ENCODE assay signal across 10 mouse cellular contexts in the genomic region with DNA sequence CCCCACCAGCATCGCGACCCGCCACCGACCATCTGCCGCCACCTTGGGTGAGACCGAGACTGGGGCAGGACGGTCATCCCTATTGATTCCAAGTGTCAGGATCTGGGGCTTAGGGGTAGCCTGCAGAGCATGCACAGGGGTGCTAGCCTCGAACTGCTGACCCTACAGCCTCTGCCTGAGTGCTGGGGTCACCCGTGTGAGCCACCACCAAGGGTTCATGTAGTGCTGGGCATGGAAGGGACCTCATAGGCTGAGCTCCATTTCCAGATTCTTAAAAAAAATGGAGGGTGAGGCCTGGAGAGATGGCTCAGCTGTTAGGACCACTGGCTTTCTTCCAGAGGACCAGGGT. TPM values are rescaled to one million over a fixed set of nuclear protein-coding genes. Genes with fewer than 3 reads are reported as not detected.
DNase-seq lines count a peak whose midpoint lies in the region; ATAC-seq and TF ChIP-seq lines count a peak whose summit lies in the region.
"Had no signal": no experiment of that assay in that cellular context is flagged by ENCODE, and none has a peak within 500 bp of the region (broad histone marks: within the 10 kb centered on the region; RNA-seq: fewer than 3 reads in every experiment).

No protein-coding gene starts in this region.

- H3K4me2 ChIP-seq in heart, postnatal 0 days (ENCODE audit: low read depth, low read length), result no peak overlapping the region
- peak overlapping the region; percentile 100 for H3K4me2 ChIP-seq in embryonic facial prominence, embryonic 12.5 days (replicated peaks)
- peak overlapping the region; percentile 99 for H3K4me2 ChIP-seq in hindbrain, embryonic 15.5 days
- peak overlapping the region; percentile 94 for H3K4me2 ChIP-seq in midbrain, embryonic 12.5 days (replicated peaks)

- no peaks in the 10 kb centered on the region for H3K4me1 ChIP-seq in heart, postnatal 0 days (ENCODE audit: control insufficient read depth, insufficient read depth)
- peaks cover 12% of the 10 kb centered on the region; the same call in 1 of the 2 replicates for H3K4me1 ChIP-seq in embryonic facial prominence, embryonic 12.5 days
- peaks cover 22% of the 10 kb centered on the region for H3K4me1 ChIP-seq in hindbrain, embryonic 15.5 days (replicated peaks)
- peaks cover 28% of the 10 kb centered on the region for H3K4me1 ChIP-seq in midbrain, embryonic 12.5 days

- no peaks in the 10 kb centered on the region for H3K9me3 ChIP-seq in heart, postnatal 0 days (replicated peaks; ENCODE audit: control insufficient read depth, low read length)
- no peaks in the 10 kb centered on the region for H3K9me3 ChIP-seq in embryonic facial prominence, embryonic 12.5 days
- H3K9me3 ChIP-seq in hindbrain, embryonic 15.5 days, result no peaks in the 10 kb centered on the region
- H3K9me3 ChIP-seq in midbrain, embryonic 12.5 days, result no peaks in the 10 kb centered on the region

- intact Hi-C loops in heart, postnatal 25 days (cut with DNase I), result loop anchor here (5.0 kb wide), 1 partner anchor 428 kb away; no protein-coding TSS in a partner anchor

- no peaks in the 10 kb centered on the region for H3K36me3 ChIP-seq in heart, postnatal 0 days (replicated peaks; ENCODE audit: control insufficient read depth, insufficient read depth, low read length)
- no peaks in the 10 kb centered on the region for H3K36me3 ChIP-seq in embryonic facial prominence, embryonic 12.5 days
- H3K36me3 ChIP-seq in hindbrain, embryonic 15.5 days, result no peaks in the 10 kb centered on the region
- H3K36me3 ChIP-seq in midbrain, embryonic 12.5 days, result no peaks in the 10 kb centered on the region

- 34% methylated on average over 9 of the region's 9 CpGs for WGBS in heart, postnatal 0 days
- WGBS in embryonic facial prominence, embryonic 12.5 days, result 11% methylated on average over 9 of the region's 9 CpGs
- 15% methylated on average over 9 of the region's 9 CpGs for WGBS in hindbrain, embryonic 15.5 days
- 10% methylated on average over 9 of the region's 9 CpGs for WGBS in midbrain, embryonic 12.5 days

- H3K9ac ChIP-seq in heart, postnatal 0 days (replicated peaks; ENCODE audit: low read depth, low read length), result no peak overlapping the region
- H3K9ac ChIP-seq in embryonic facial prominence, embryonic 12.5 days, result 0 out of 2 replicates have a peak overlapping the region, but pooled peaks have one; percentile 66
- no peak overlapping the region for H3K9ac ChIP-seq in hindbrain, embryonic 15.5 days
- no peak overlapping the region for H3K9ac ChIP-seq in midbrain, embryonic 12.5 days (replicated peaks)

- no peak for ATAC-seq in heart, postnatal 0 days (ENCODE audit: insufficient read depth, low read depth)
- ATAC-seq in embryonic facial prominence, embryonic 12.5 days (ENCODE audit: insufficient number of reproducible peaks, insufficient read depth, low FRiP score, low TSS enrichment), result no peak; the same call in 1 of the 2 replicates
- ATAC-seq in hindbrain, embryonic 15.5 days (ENCODE audit: low FRiP score, low read depth), result peak; percentile 34
- no peak for ATAC-seq in midbrain, embryonic 12.5 days (ENCODE audit: low FRiP score, low read depth)

- H3K27ac ChIP-seq in heart, postnatal 0 days (ENCODE audit: low read depth), result no peak overlapping the region
- 0 out of 2 replicates have a peak overlapping the region, but pooled peaks have one; percentile 43 for H3K27ac ChIP-seq in embryonic facial prominence, embryonic 12.5 days
- no peak overlapping the region for H3K27ac ChIP-seq in hindbrain, embryonic 15.5 days (replicated peaks)
- H3K27ac ChIP-seq in midbrain, embryonic 12.5 days (replicated peaks), result peak overlapping the region; percentile 46; the same call in 1 of the 2 replicates

- no peak for TF ChIP-seq EP300 in heart, postnatal 0 days (IDR thresholded peaks at IDR 0.05; ENCODE audit: low read depth)

- peak overlapping the region; percentile 59; the same call in 1 of the 2 replicates for H3K4me3 ChIP-seq in heart, postnatal 0 days (ENCODE audit: low read depth, low read length)
- peak overlapping the region; percentile 65 for H3K4me3 ChIP-seq in embryonic facial prominence, embryonic 12.5 days
- H3K4me3 ChIP-seq in hindbrain, embryonic 15.5 days, result peak overlapping the region; percentile 63
- H3K4me3 ChIP-seq in midbrain, embryonic 12.5 days, result peak overlapping the region; percentile 53

- no peak for TF ChIP-seq CTCF in heart, postnatal 0 days (IDR thresholded peaks at IDR 0.05; ENCODE audit: low read depth)

- no peak for DNase-seq in heart, postnatal 0 days (ENCODE audit: low spot score)
- no peak for DNase-seq in heart, postnatal 25 days (ENCODE audit: low spot score)
- no peak for DNase-seq in cerebellum, postnatal 25 days
- no peak for DNase-seq in layer of hippocampus, postnatal 10 days (ENCODE audit: low spot score in 2 of 2)
- DNase-seq in frontal cortex, postnatal 14 days (ENCODE audit: low spot score in 2 of 2), result no peak
- DNase-seq: cerebellum, adult 9-11 months had no signal

- H3K27me3 ChIP-seq in heart, postnatal 0 days (ENCODE audit: control insufficient read depth, insufficient read depth, low read length), result peaks cover 6% of the 10 kb centered on the region; the same call in 1 of the 2 replicates
- 0 out of 2 replicates have a peak, but pooled peaks cover 9% of the 10 kb centered on the region for H3K27me3 ChIP-seq in embryonic facial prominence, embryonic 12.5 days
- H3K27me3 ChIP-seq in hindbrain, embryonic 15.5 days, result 0 out of 2 replicates have a peak, but pooled peaks cover 4% of the 10 kb centered on the region
- H3K27me3 ChIP-seq in midbrain, embryonic 12.5 days, result peaks cover 49% of the 10 kb centered on the region

RNA-seq across cellular contexts. Expression of a gene that starts 0.4 kb away (rescaled TPM):
- total RNA-seq in heart, postnatal 0 days (2014; rRNA removed; ENCODE audit: low replicate concordance), result 0.15 TPM in 1 of 2 replicates, not detected in the other
- 0.15 and 0.25 TPM in 2 replicates for polyA plus RNA-seq in heart, postnatal 0 days (2015; fragmentation: Nextera tagmentation; extraction: Ambion mirVana)
- not detected for total RNA-seq in heart, postnatal 25 days (2021)
- 1.7 and 1.9 TPM in 2 replicates for polyA plus RNA-seq in embryonic facial prominence, embryonic 12.5 days (2016; fragmentation: Nextera tagmentation; extraction: Ambion mirVana)
- 1.5 TPM in 2 replicates for polyA plus RNA-seq in hindbrain, embryonic 15.5 days (2015; fragmentation: Nextera tagmentation; extraction: Ambion mirVana)
- 1.4 and 1.9 TPM in 2 replicates for polyA plus RNA-seq in midbrain, embryonic 12.5 days (2016; fragmentation: Nextera tagmentation; extraction: Ambion mirVana)
- total RNA-seq in layer of hippocampus, postnatal 10 days (2021), result 1 to 10 TPM in 1 of 2 experiments, under 1 TPM in 1; 0.76 to 1.7 TPM
- total RNA-seq: liver, adult 2 months had no signal
- polyA plus RNA-seq: liver, adult 2 months had no signal

Comparison
In these comparisons a context has a peak if more than half of its experiments do, and no peak if none do; other contexts are left out.
1. H3K27ac ChIP-seq: peak in embryonic facial prominence, embryonic 12.5 days (single experiment) and midbrain, embryonic 12.5 days (single experiment); none in heart, postnatal 0 days (single experiment) and hindbrain, embryonic 15.5 days (single experiment).
2. Peak in every context shown above with its lines, with median percentiles within 50 percentile points of each other: H3K4me3 ChIP-seq.